Mouse (Mus musculus): ENCODE measurements around the gene Sapcd1.

Sapcd1 gene

GRCm38 (mm10) chr17:35027277-35028068 is at the start of gene Sapcd1:
Gene Sapcd1 (minus strand): TSS chr17:35028016.
- in situ Hi-C loops (cut with MboI, MseI), result no loop called here

DNA sequence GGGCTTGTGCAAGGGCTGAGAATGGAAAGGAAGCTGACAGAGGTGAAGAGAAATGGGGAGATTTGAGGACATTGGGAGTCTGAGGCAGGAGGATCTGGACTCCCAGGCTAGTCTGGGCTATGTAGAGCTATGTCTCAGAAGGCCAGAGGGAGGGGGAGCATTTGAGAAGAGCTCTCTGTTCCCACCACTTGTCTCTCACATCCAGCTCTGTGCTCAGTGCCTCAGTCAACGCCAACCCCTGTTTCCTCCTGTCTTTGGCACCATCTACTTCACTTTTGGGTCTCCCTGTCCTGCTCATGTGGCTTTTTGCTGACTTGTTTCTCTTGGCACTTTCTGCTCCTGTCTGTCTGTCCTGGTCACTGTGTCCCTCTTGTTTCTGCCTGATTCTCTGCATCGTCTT is 49.5 kb upstream of the Sapcd1 start:
- in situ Hi-C loops (cut with MboI, MseI), result no loop called here

DNA sequence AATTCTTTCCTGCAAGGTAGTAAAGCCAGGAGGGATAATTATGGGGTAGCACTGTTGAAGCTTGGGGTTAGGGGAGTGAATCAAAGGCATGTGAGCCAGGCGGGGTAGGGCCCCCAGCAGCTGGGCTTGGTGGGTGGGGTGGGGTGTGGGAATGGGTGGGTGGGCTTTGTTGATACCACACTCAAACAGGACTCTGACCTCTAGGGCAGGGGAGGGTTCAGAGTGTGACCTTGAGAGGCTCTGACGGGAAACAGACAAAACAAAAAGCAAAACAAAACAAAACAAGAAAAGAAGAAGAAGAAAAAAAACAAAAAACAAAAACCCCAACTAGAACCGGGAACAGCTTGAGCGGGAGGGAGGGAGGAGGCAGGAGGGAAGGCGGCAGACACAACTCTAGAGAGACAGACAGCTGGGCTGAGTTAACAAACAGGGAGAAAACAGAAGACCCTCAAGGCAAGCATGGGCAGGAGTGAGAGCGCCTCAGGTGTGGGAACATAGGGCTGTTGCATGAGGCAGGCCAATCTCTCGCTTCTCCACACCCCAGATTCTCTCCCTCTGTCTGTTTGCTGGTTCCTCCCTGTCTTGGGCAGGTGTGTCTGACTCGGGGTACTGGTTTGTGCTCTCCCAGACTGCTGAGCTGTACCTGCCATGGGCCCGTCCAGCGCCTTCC is 48.8 kb upstream of the Sapcd1 start, which contains the start of gene Ly6g6e:
Gene Ly6g6e, plus strand, starts transcription at position 396 of the 670 bp plus-strand sequence.
- in situ Hi-C loops (cut with MboI, MseI), result no loop called here

DNA sequence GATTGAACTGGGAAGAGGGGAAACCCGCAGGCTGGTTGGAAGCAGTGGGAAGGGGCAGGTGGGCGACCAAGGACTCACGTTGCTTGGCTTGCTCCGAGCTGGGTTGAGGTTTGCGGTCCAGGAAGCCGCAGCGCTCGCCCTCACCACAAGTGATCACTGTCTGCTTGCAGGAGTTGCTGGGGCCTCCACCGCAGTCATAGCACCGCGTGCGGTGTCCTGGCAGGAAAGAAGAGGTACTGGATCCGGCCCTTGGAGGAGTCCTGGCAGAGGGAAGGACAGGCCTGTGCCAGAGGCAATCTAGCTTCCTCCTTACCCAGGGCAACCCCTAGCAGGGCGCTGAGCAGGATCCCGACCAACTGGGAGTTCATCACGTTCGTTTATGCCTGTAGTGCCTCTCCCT is 46.3 kb upstream of the Sapcd1 start:
- in situ Hi-C loops (cut with MboI, MseI), result no loop called here

- in situ Hi-C loops (cut with MboI, MseI), result no loop called here
Observed at GRCm38 (mm10) chr17:35071454-35071853, 43.6 kb upstream of the Sapcd1 start.

- in situ Hi-C loops (cut with MboI, MseI), result no loop called here
Observed at GRCm38 (mm10) chr17:35070556-35071229, 42.9 kb upstream of the Sapcd1 start.

DNA sequence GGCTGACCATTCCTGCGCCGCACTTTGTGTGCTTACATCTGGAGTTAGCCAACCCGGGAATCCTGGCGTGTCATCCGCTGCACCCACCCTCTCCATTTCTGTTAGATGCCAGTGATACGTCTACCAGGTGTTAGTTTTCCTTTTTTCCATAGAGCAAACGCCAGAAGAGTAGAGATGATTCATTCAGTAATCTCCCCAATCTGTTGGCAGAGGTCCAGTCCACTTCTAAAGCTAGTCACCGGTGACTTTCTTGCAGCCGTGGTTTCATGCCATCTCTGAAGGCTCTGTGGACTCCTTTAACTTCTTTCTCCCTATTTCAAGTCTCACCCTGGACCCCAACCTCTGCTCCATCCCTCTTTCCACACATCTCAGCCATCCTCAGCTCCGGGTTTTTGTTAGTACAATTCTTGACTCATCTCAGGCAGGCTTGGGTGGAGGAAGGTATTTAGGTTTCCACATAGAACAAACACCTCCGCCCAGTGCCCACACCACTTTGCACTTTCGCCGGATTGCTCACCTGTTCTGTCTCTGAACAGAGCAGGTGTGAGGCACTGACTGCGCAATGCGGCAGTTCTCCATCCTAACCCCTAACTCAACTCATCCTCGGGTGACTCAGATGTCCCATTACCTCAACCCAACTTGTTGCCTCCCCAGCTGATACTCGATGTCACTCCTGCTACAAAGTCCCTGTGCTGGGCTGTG is 40.5 kb upstream of the Sapcd1 start:
- in situ Hi-C loops (cut with MboI, MseI), result no loop called here

DNA sequence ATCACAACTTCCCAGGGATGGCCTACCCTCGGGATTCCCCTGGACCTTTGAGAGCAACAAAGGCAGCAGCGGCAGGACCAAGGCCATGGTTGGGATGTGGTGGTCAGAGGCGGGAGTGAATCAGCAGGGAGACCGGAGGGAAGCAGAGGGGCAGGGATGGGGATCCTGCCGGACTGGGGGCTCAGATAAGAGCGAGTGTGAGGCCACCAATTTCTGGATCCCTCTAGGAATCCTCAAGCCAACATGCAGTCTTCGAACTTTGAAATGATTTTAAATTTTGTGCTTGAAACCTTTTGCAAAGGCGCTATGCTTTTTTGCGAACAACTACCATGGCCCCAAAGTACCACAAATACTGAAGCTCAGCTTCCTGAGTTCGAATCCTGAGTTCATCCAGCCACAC is 38.3 kb upstream of the Sapcd1 start, which contains the start of gene Mpig6b:
Gene Mpig6b, minus strand, starts transcription at position 101 of the 400 bp plus-strand sequence.
- in situ Hi-C loops (cut with MboI, MseI), result no loop called here

GRCm38 (mm10) chr17:35064951-35065947 is 37.4 kb upstream of the Sapcd1 start, which contains the start of gene Ly6g6c:
Gene Ly6g6c (plus strand): TSS chr17:35065388.
- in situ Hi-C loops (cut with MboI, MseI), result loop anchor here (5.0 kb wide), 1 partner anchor 43 kb away; no protein-coding TSS in a partner anchor

DNA sequence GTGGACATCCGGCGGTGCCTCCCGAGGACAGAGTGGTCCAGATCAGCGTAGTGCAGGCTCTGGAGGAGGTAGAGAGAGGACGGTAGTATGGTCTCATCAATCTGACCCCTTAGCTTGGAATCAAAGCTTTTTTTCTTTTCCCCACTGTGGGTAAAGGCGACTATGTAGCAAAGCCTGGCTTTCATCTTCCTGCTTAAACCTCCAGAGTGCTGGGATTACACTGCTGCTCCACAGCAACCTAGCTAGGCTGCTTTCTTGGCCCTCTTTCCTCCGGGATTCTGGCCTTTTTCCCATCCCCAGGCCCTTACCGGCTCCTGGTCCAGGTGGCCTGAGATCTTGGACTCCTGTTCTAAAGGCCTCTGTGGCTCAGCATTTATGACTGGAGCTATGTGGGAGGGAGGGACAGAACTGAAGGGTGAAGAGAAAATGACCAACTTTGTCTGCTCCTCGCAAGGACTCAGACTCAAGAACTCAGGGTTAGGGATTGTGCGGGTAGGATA is 36.6 kb upstream of the Sapcd1 start:
- in situ Hi-C loops (cut with MboI, MseI), result loop anchor here (5.0 kb wide), 1 partner anchor 42 kb away; no protein-coding TSS in a partner anchor

DNA sequence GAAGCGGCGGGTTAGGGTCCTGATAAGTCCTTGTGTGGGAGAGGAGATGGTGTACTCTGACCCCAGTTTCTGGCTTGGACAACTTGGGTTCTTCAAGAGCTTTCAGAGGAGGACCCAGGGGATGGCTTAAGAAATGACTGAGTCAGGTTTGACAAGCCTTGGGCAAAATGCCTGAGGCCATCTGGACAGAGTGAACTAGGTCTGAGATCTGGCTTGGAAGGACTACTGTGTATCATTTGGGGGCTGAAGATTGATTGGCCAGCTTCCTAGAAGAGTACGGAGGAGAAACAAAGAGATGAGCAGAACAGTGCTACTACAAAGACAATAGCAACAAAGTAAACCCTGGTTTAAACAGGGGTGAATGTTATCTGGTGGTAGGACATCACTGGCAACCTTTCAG is 35.6 kb upstream of the Sapcd1 start:
- in situ Hi-C loops (cut with MboI, MseI), result loop anchor here (5.0 kb wide), 1 partner anchor 41 kb away; no protein-coding TSS in a partner anchor

GRCm38 (mm10) chr17:35061299-35061698 is 33.5 kb upstream of the Sapcd1 start:
- in situ Hi-C loops (cut with MboI, MseI), result loop anchor here (5.0 kb wide), 1 partner anchor 39 kb away; no protein-coding TSS in a partner anchor

DNA sequence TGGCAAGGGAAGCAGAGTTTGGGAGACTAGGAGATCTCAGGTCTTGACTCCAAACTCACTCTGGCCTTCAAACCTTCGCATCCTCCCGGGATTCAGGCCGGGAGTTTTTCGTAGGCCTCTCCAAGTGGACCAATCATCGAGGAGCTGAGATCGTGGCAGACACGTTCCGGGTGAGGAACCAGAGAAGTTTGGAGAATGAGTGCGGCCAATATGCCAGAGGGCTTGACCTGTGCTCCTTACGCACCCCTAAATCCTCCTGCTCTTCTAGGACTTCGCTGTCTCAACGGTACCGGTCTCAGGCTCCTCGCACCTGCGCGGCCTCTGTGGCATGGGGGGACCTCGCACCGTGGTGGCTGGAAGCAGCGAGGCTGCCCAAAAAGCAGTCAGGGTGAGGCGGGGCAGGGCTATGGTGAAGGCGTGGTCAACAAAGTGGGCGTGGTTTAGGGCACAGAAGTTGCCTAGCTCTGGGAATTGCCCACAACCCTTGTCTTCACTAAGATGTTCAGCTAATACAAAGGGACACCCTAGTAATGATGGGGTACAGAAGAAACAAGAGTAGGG is 33.0 kb upstream of the Sapcd1 start:
- in situ Hi-C loops (cut with MboI, MseI), result loop anchor here (5.0 kb wide), 1 partner anchor 39 kb away; no protein-coding TSS in a partner anchor

DNA sequence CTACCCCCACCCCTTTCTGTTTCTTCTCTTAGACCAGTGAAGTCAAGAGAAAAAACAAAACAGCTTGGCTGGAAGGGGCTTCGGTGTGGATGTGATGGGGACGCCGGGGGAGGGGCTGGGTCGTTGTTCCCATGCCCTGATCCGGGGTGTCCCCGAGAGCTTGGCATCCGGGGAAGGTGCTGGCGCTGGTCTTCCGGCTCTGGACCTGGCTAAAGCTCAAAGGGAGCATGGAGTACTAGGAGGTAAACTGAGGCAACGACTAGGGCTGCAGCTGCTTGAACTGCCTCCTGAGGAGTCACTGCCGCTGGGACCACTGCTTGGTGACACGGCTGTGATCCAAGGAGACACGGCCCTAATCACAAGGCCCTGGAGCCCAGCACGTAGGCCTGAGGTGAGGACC is 32.3 kb upstream of the Sapcd1 start:
- in situ Hi-C loops (cut with MboI, MseI), result loop anchor here (5.0 kb wide), 1 partner anchor 38 kb away; no protein-coding TSS in a partner anchor

DNA sequence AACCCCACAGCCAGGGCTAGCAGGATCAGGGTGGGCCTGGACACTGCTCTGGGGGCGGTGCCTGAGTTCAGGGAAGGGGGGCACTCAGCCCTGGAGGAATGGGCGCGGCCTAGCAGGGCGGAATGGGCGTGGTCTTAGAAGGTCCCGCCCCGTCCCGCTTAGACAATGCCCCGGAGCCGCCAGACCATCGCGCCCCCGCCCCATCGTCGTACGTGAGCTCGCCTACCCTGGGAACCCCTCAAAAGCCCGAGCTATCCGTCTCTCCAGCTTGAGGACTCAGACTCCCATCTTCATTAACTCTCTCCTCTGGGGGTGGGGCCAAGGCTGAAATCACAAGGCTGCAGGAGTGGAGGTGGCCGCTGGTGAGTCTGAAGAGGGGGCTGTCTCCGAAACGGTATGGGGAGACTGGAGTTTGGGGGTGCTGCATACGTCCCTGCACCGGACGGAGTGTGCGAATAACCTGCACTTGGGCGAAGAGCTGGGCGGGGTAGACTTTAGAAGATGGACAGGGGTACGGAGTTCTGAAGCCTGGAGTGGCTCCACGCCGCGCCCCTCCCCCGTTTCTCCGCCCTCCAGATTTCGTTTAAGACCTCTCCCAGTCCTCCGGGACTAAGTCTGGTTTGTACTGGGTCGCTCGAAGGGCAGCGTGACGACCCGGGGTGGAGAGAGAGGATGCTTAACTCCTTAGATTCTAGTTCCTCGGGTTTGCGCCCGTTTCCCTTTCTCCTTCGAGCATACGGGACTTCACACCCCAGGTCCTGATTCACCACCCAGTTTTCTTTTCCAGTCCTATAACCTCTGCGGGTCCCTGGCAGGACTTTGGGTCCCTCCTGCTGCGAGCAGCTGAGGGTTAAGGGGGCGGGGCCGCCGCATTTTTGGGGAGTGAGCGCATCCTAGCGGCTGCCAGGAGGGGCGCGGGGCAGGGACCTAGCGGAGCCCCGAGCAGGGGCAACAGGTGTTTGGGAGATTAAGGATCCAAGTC is 31.4 kb upstream of the Sapcd1 start, which contains the start of gene Ddah2:
Gene Ddah2, plus strand, starts transcription at position 125 of the 982 bp plus-strand sequence.
- in situ Hi-C loops (cut with MboI, MseI), result no loop called here

DNA sequence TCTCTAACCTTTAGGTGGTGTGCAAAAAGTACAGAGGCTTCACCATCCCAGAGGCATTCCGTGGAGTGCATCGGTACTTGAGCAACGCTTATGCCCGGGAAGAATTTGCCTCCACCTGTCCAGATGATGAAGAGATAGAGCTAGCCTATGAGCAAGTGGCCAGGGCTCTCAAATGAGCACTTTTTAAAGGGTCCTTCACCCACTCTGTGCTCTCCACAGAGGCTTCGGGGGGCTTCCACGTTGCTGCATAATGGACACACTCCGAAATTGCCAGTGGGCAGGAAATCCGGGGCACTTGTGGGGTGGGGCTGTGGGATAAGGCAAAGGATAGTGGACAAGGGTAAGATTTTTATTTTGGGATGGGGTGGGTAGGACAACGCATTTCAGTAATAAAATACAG is 30.5 kb upstream of the Sapcd1 start:
- in situ Hi-C loops (cut with MboI, MseI), result no loop called here

DNA sequence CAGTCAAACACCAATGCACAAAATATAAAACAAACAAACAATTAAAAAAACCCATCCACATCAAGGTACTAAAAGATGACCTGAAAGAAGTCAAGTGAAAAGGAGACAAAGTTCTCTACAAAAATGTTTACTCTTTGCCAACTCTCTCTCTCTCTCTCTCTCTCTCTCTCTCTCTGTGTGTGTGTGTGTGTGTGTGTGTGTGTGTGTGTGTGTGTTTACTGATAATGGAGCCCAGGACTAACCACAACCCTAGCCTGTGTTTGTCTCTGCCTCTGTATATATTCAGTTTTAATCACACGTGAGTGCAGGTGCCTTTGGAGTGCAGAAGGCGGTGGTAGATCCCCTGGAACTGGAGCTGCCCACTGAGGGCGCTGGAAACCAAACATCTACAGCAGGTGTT is 29.3 kb upstream of the Sapcd1 start:
- in situ Hi-C loops (cut with MboI, MseI), result no loop called here
